Mouse (Mus musculus) layer of hippocampus, postnatal 10 days (tissue): ENCODE measurements around the gene Lrtm1. TPM values are rescaled to one million over a fixed set of nuclear protein-coding genes. Genes with fewer than 3 reads are reported as not detected.

Experiments used
- DNase-seq, 2 experiments: peaks; one replicate each; pipeline ENCODE4 v3.0.0; 2021; ENCODE audit warnings: low spot score in 2 of 2
- total RNA-seq, 2 experiments: library from RNA; stranded (reverse); gene quantifications; 2 replicates each; pipeline ENCODE4 v1.2.3; 2021

Gene Lrtm1
- total RNA-seq, 2 experiments from 2014 or later: not detected

- DNase-seq: no peak
Measured at GRCm38 (mm10) chr14:29031858-29032395, 13.9 kb downstream of the Lrtm1 start.

- DNase-seq: no peak
Measured at GRCm38 (mm10) chr14:29038246-29038645, 20.2 kb downstream of the Lrtm1 start.

DNA sequence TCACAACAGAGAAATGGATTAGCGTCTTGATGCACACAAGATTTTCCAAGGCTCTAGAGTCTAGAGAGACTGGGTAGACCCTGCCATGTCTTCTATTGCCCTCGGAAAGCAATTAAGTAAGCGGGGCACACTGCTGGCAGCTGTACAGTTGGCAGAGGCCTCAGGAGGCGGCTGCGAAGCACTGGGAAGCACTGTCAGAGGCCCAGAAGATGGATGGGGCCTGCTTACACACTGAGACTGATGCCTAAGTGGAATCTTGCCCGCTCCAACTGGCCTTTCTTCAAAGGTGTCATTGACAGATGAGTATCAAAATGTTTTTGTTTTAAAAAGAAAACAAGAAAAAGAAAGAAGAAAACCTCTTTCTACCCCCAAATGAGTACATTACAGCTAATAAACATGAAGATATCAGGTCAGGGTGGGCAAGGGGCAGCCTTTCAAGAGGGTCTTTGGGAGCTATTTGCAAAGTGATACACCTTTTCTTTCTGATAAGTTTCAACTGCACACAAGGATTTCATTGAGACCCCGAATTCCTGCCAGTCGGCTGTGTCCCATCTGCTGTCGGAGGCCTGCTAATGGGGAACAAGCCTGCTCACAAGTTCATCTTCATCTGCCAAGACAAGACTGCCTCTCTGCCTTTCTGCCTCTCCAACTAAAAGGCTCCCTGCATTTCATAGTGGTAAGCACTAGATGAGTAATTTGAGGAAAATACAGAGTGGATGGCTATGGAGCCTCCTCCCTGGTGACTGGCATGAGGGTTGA, 22.8 kb downstream of the Lrtm1 start:
- peak; percentile 62 to 73 for DNase-seq

DNA sequence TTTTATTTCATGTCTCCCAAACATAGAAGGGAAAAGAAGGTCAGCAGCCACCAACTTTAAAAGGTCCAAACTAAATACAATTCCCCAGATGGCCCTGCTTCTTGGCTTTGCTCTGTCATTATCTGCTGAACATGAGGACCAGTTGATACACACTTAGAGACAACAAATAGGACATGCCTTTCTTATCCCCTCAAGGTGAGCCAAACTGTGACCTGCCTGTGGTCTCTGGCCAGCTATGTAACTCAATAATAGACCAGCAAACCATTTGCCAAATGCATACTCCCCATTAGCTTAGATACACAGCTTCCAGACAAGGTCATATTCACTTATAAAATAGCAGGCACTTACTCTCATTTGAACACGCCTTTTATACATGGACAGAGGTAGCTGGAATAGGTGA, 23.5 kb downstream of the Lrtm1 start:
- no peak for DNase-seq

DNA sequence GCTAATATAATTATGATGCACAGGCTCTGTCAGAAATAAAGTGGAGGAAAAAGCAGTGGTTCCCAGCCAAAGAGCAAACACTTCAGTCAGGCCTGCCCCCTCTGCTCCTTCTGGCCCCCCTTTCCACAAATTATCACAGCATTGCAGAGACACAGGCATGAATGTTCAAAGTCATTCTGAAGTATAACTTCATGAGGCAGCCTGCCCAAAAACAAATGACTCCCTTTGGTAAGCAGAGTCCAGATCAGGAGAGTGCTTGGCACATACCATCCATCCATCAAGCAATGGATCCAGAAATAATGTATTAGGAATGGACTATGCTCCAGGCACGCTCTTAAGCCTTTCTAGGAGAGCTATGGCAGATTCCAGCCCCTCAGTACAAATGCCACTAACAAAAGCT, 24.3 kb downstream of the Lrtm1 start:
- no peak for DNase-seq

DNA sequence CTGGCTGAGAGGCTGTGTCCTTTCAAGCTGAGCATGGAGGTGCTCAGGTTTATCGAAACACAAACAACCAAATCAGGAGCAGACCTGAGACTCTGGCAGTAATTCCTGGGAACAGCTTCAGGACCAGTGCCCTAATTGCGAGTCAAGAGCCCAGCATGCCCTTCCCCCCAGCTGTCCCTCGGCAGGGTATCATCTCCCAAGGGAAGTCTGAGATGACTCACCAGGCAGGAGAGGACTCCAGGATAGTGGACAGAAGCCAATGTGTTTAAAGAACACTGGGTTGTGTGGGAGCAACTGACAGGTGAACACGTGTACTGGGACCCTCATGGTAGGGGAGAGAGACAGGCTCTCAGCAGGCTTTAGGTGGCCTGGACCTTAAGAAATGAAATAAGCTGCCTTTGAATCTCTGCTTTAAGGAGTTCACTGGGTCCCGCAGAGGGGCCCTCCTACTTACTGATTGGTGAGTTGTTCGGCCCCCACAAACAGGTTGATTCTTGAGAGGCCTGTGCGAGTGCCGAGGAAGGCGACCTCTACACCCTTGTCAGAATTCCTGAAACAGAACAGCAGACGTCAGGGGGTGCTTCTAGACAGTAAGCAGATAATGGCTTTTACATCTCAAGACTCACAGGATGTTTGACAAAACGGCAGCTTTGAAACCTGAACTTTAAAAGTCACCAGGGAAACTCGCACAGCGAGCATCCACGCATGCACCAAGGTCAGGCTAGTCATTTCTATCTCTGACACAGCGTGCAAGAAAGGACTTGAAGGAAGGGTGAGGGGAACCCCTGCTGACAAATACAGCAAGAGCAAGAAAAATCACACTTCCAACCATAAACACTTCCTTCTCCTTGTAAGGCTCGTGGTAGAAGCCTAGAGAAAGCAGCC, 34.2 kb downstream of the Lrtm1 start:
- DNase-seq: no peak

DNA sequence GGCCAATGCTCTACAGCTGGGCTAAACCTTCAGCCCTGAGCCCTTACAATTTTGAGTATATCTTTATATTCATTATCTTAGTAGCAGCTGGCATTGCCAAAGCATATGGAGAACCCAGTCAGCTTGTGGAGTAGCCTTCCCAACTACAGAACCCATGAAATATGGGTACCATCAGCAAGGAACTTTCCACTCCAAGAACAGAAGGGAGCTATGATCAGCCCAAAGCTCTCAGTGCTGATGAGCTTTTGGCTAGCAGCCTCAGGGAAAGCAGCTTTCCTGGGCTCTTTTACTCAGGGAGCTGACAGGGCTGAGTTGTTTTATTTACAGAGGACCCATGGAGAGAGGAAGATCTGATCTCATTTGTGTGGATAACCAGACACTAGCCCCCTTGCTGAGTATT, 42.7 kb downstream of the Lrtm1 start:
- peak; percentile 19 to 27 for DNase-seq

DNA sequence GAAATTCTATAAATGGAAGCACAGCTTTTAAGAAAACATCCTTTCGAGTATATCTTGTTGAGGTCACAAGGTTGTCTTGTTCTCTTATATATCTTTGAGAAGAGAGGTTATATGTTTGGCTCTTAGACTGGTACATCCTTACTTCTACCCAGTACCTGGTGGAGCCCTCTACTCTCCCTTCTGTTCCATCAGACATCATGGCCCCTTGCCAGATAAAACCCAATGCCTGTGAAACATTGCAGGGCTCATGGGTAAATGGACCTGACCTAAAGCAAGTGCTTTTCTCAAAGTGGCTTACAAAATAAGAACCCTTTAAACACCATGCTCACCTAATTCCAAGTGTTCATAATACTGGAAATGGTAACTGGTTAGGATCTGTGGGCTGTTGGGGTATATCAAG, 43.5 kb downstream of the Lrtm1 start:
- no peak for DNase-seq

DNA sequence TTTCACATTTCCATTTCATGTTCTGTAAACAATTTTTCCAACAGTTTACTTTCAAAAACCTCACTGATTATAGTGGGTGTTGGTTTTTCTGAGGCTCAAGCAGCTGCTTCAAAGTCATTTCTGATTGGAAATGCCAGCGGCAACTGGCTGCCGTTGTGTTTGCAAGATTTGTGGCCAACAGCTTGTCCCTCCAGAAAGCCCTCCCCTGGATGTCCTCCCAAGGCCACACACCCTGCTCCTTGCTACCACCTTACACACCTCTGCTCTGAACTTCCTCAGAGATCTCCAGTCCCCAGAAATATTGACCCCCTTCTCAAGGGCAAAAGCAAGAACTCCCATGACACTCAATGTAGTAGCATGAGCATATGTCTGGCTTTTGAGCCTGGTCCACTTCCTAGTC, 44.7 kb downstream of the Lrtm1 start:
- DNase-seq: no peak

GRCm38 (mm10) chr14:29073747-29074146, 55.7 kb downstream of the Lrtm1 start:
- no peak for DNase-seq

- no peak for DNase-seq
Measured at GRCm38 (mm10) chr14:29077418-29077817, 59.4 kb downstream of the Lrtm1 start.

- DNase-seq: no peak
Measured at GRCm38 (mm10) chr14:29080228-29080627, 62.2 kb downstream of the Lrtm1 start.

GRCm38 (mm10) chr14:29080630-29081029, 62.6 kb downstream of the Lrtm1 start:
- DNase-seq: no peak

DNA sequence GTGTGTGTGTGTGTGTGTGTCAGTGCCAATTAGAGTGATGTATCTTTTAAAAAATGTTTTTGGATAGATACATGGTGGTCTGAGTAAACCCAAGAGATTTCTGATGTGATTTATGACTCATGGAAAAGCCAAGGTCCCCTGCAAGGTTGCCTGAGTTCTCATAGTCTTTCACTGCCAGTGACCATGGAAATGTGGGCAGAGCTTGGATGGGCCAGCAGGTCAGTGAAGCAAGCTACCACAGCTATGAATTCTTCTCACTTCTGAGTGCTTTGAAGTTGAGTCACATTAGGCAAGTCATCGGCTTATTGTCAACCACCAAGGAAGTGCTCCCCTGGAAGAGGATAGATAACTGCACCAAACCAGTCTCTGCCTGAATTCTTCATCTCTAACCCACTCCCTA, 64.2 kb downstream of the Lrtm1 start:
- no peak for DNase-seq
